Mouse (Mus musculus) adrenal gland, postnatal 14 days (tissue): ENCODE measurements around the gene Gm10638. TPM values are rescaled to one million over a fixed set of nuclear protein-coding genes. Genes with fewer than 3 reads are reported as not detected.

Source experiments
- DNase-seq: peaks from one replicate; pipeline ENCODE4 v3.0.0; 2021; ENCODE audit warnings: mixed read lengths
- total RNA-seq: library from RNA; stranded (reverse); gene quantifications from 2 replicates; pipeline ENCODE4 v1.2.3, GENCODE M21; 2021

The Gm10638 gene
- total RNA-seq, 1 experiment from 2014 or later: 4.4 TPM

DNA sequence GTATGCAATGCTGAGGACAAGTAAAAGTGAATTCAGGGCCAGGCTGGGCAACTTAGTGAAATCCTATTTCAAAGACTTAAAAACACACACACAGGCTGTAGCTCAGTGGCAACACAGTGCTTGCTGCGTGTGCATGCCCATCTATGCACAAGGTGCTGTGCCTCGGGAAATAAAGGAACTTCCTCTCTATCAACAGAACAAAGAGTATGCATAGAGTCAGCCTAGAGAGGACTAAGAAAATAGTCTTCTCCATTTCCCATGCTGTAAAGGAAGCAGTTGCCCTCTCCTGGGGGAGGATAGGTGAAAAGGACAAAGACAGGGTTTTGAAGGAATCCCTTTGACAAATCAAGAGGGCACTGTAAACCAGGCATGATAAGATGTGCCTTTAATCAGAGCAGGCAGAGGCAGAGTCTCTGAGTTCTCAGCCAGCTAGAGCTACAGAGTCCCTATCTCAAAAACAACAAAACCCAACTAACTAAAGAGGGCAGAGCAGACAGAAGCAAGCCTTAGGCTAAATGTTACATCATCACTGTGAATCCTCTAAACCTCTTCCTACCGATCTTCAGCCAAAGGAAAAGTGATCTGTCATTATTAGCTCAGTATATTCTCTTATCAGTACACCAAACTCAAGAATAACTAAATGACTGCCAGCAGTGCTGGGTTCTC is 9.9 kb upstream of the Gm10638 start:
- DNase-seq: no peak

DNA sequence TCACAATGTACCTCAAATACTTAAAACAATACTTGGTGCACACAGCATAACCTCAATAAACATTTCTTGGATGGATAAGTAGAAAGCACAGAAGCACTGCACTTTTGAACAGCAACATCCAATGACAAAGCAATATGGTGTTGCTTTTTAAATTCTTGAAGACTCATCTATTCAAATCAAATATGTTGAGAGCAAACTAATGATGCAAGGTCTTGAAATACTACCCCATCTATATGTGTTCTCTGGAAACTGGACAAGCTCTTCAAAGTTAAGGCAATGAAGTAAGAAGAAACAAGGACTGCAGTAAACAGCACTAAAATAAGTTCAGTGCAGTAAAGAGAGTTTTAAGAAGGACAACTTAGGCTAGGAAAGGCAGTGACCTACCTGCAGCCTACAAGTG is 4.6 kb upstream of the Gm10638 start:
- DNase-seq: no peak

DNA sequence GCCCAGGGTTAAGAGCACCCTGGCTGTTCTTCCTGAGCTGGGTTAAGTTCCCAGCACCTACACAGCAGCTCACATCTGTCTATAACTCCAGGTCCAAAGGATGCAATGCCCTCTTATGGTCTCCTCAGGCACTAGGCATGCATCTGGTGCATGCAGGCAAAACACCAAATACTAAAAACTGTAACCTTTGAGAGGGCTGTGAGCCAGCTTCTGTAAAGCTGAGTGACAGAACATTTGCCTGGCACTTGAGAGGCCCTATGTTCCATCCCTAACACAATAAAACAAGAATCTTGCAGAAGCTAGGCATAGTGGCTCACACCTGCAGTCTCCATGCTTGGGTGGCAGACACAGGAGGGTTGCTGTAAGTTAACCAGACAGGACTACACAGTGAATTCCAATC is 3.9 kb upstream of the Gm10638 start:
- DNase-seq: no peak

DNA sequence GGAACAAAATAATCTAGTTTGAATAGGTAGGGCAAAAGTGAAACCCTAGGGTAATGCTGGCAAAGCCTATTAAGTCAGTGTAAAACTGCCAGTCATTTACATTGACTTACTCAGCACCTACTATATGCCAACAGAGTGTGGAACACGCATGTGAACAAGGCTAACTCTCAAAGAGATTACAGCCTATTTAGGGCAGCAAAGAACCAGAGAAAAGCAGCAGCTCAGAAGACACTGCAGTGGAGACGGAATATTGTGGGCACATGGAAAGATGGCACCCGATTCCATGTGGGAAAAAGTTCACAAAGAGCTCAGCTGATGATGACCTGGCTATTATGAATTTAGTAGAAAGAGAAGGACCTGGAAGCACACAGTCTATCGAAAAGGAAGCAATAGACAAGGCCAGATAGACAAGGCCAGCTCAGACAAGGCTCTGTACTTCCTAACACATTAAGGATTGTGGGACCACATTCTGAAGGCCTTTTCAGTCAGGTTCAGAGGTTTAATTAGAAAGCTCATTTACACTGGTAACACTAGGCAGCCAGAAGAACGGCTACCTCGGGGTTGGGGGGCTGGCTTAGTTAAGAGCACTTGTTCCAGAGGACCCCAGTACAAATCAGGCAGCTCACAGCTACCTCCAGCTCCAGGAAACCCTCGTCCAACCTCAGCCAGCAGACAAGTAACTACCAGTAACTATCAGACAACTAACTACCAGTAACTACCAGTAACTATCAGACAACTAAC is 2.7 kb upstream of the Gm10638 start:
- DNase-seq: no peak

GRCm38 (mm10) chr8:86744313-86745220 is 932 bp upstream of the Gm10638 start:
- DNase-seq: no peak

DNA sequence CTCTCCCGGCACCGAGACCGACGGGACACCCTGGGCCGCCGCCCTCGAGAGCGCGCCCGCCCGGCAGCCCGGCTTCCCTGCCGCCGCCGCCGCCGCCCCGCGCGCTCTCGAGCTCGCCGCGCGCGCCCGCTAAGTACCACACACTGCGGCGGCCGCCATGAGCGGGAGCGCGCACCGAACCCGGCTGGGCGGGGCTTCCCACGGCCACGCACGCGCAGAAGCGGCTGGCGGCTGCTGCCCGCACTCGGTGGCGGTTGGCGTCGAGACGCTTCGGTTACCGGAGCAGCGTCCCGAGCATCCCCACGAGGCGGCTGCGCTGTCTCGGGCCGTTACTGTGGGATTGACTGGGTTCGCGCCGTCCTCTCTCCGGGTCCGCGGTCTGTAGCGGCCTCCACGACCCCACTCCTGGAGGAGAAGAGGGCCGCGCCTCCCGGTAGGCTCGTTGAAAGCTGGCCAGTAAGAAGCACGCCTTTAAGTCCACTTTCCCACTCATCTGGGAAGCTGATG is 489 bp downstream of the Gm10638 start:
- peak; percentile 98 for DNase-seq

DNA sequence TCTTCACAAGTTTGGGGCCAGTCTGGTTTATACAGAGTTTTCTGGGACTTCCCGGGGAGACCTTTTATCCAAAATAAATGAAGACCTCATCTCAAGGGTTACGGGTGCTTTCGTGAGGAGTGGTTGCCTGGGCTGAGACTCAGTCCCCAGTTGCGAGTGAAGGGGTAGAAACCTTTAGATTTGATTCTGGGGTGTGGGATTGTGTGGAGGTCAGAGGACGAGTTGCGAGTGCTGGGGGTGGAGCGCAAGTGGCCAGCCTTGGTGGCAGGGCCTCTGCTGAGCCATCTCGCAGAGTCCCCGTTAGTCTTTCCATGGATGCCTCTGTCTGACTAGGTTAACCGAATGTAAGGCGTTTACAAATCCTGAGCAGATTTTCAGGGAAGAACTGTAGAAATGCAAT is 1.0 kb downstream of the Gm10638 start:
- DNase-seq: peak; percentile 57

DNA sequence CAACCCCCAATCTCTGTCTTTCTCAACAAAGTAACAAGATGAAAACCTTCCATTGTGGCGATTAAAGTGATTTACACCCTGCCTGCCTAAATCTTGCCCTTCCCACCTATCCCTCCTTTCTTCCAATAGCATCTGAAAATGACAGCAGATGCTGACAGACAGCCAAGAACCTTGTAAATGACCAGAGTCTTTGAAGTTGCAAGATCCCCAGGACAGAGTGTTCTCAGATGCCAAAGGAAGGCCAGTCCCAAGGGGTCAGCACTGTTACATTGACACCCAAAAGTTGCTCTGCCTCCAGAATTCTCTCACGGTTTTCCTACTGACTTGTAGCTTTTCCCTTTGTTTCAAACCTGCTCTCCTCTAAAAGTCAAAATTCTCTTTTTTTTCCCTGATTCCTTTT is 4.3 kb downstream of the Gm10638 start:
- DNase-seq: peak; percentile 63

- DNase-seq: peak; percentile 36
Observed at GRCm38 (mm10) chr8:86756948-86757733, 11.6 kb downstream of the Gm10638 start.

DNA sequence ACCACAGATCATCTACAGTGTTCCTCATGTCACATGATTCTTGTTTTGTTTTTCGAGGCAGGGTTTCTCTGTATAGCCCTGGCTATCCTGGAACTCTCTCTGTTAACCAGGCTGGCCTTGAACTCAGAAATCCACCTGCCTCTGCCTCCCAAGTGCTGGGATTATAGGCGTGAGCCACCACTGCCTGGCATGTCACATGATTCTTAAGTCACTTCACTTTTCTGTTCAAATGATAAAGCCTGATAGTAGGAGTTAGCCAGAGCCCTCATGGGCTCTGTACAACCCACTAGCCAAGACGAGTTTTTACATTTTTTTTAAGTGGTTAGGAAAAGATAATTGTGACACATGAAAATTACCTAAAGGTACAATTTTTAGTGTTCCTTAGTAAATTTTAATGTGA is 13.2 kb downstream of the Gm10638 start:
- DNase-seq: no peak

GRCm38 (mm10) chr8:86759090-86759491 is 13.6 kb downstream of the Gm10638 start:
- no peak for DNase-seq

- DNase-seq: no peak
Observed at GRCm38 (mm10) chr8:86760746-86761145, 15.2 kb downstream of the Gm10638 start.

DNA sequence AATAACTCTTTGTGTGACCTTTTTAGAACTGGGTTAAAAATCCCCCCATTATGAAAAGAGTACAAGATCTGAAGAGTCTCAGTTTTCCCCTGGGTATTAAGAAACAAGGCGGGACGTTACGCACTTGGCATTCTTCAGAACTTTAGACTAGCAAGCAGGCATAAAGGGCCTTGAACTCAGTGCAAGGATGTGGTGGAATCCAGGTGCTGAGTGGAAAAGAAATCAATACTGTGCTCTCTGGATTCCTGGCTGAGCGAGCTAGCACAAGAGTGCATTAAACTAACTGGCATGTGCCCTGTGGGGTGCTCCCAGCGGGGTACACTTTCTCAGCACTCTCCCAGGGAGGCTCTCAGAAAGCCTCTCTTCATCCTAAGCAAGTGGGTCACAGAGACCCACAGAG is 17.3 kb downstream of the Gm10638 start:
- no peak for DNase-seq

- no peak for DNase-seq
Observed at GRCm38 (mm10) chr8:86765155-86765554, 19.7 kb downstream of the Gm10638 start.

- no peak for DNase-seq
Observed at GRCm38 (mm10) chr8:86765669-86766068, 20.2 kb downstream of the Gm10638 start.

DNA sequence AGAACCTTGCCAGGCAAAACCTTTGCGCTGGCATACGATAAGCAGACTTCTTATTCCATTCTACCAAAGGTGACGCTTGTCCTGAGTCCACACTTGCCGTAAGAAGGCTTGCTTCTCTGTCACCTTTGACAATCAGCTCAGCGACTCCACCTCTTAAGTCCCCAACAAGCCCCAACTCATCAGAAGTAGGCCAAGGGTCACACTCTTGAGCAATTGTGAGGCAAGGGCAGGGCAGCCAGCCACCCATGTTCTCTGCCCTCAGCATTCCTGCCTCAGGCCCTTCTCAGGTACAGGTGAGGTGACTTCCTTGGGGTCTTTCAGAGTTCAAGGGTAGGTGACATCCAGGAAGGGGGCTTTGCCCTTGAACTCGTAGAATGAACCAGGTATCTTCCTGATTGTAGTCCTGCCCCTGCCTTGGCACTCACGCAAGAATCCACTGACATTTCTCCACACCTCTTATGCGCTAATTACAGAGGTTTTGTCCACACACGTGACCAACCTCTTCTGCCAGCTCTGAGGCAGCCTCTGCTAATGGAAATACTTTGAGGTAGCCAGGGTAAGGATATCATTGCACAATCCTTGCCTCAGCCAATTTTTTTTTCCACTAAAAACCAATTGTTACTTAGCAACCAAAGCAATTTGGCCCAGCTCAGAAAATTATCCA is 21.2 kb downstream of the Gm10638 start:
- peak; percentile 47 for DNase-seq

DNA sequence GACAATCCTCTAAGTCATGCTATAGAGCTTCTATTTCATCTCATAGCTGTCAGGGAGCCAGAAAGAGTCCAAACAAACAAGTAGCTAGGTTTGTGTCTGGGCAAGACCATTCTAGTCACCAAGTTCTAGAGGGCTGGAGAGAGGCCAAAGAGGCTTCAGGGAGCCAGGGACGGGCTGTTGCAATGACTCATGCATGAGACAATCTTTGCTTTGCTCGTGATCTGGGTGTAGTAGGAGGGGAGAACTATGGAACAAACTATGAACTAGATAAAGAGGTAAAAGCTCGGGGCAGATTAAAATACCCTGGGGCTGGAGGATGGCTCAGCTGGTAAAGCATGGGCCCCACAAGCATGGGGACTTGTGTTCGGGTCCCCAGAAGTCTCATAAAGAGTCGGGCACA is 23.0 kb downstream of the Gm10638 start:
- DNase-seq: peak; percentile 89

- peak; percentile 38 for DNase-seq
Observed at GRCm38 (mm10) chr8:86769945-86770715, 24.6 kb downstream of the Gm10638 start.

- no peak for DNase-seq
Observed at GRCm38 (mm10) chr8:86779207-86779606, 33.7 kb downstream of the Gm10638 start.

DNA sequence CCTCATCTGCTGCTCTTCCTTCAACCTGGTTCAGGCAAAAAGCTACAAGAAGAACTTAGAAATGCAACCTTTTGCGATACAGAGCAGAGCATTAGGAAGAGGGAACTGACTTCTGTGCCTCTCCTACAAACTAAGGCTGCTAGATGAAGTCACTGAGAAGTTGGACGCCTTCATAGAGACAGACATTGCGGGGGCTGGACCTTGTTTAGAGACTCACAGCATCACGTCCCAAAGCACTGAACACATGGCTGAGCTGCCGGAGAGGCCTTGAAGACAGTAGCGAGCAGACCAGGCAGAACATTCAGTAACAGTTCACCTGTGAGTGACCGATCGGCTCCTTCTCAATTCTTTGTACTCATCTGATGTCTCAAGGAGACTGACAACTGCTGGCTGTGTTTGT is 35.6 kb downstream of the Gm10638 start:
- no peak for DNase-seq

DNA sequence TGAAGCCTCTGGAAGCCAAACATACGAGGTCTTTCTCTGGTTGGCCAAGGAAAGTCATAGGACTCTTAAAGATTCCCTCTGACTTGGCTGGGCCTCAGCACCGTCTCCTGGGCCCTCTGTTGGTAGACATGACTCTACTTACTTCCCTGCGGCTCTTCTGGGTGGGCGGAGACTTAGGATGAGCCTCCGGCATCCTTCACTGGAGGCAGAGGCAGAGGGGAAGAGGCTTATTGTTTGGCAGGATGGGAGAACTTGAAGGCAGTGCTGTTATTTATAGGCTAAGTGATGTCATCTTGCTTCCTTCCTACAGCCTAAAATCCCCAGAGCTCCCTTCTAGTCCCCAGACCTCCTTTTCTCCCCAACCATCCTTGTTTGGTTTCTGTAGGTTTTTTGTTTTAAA is 41.0 kb downstream of the Gm10638 start:
- DNase-seq: no peak
